Comparison of ENCODE assay signal across 1 mouse cellular context in the genomic region with DNA sequence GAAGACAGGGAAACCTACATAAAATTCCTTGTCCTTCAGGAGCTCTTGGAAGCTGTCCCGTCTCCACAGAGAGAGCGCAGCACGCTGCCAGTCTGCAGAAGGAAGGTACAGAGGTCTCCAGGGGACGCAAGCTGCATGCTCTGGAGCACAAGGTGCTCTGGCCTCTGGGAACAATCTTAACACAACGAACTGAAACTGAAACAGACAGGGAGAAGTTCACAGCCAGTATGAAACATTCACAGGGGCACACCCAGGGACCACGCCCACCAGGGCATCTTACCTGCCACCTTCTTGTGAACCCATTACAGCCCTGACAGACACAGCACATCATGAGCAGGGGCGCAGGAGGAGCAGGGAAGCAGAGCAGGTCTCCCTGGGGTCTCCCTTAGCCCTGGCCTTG.
TF ChIP-seq lines count a peak whose summit lies in the region.

No protein-coding gene starts in this region.

TF ChIP-seq in CH12.LX, 34 proteins besides CTCF, POLR2A, EP300 and RAD21:
- TF ChIP-seq IRF4 (IDR thresholded peaks at IDR 0.05; ENCODE audit: low read depth, low read length) (no peak; the same call in 1 of the 2 replicates), JUND (conservative IDR thresholded peaks at IDR 0.05; ENCODE audit: low read depth, low read length) (no peak), ETS1 (conservative IDR thresholded peaks at IDR 0.05; ENCODE audit: low read depth, low read length) (peak; percentile 38), SIN3A (IDR thresholded peaks at IDR 0.05; ENCODE audit: low read length) (0 out of 2 replicates have a peak, but pooled peaks have one; percentile 40), CHD2 (IDR thresholded peaks at IDR 0.05; ENCODE audit: low read length) (no peak)
